17 mouse cellular contexts compared by ENCODE assay signal in genomic region chr9:103486262-103486661, GRCm38 (mm10). TPM values are rescaled to one million over a fixed set of nuclear protein-coding genes. Genes with fewer than 3 reads are reported as not detected.
A peak's percentile ranks its signal among the peaks of the same experiment; 100 is the strongest.
DNase-seq lines count a peak whose midpoint lies in the region; ATAC-seq and TF ChIP-seq lines count a peak whose summit lies in the region.
"Had no signal": no experiment of that assay in that cellular context is flagged by ENCODE, and none has a peak within 500 bp of the region (broad histone marks: within the 10 kb centered on the region; RNA-seq: fewer than 3 reads in every experiment).

No protein-coding gene starts in this region.

- no peaks in the 10 kb centered on the region for H3K9me3 ChIP-seq in forebrain, embryonic 10.5 days
- no peaks in the 10 kb centered on the region for H3K9me3 ChIP-seq in forebrain, embryonic 15.5 days
- no peaks in the 10 kb centered on the region for H3K9me3 ChIP-seq in hindbrain, postnatal 0 days (ENCODE audit: low read length)
- H3K9me3 ChIP-seq in hindbrain, embryonic 11.5 days (ENCODE audit: control insufficient read depth, low read length), result no peaks in the 10 kb centered on the region
- no peaks in the 10 kb centered on the region for H3K9me3 ChIP-seq in lung, embryonic 15.5 days
- H3K9me3 ChIP-seq: limb, embryonic 13.5 days had no signal

- H3K36me3 ChIP-seq in forebrain, embryonic 10.5 days (replicated peaks), result no peaks in the 10 kb centered on the region
- H3K36me3 ChIP-seq in forebrain, embryonic 15.5 days, result peaks cover 2% of the 10 kb centered on the region; the same call in 1 of the 2 replicates
- no peaks in the 10 kb centered on the region for H3K36me3 ChIP-seq in hindbrain, postnatal 0 days (ENCODE audit: insufficient read depth, low read length)
- H3K36me3 ChIP-seq in hindbrain, embryonic 11.5 days (ENCODE audit: control insufficient read depth, insufficient read depth, low read length), result no peaks in the 10 kb centered on the region
- H3K36me3 ChIP-seq in lung, embryonic 15.5 days, result no peaks in the 10 kb centered on the region
- H3K36me3 ChIP-seq: limb, embryonic 13.5 days had no signal

- TF ChIP-seq CTCF in hindbrain, postnatal 0 days (IDR thresholded peaks at IDR 0.05; ENCODE audit: low read depth), result no peak

- no peak for DNase-seq in forebrain, embryonic 10.5 days (ENCODE audit: extremely low spot score, low spot score)
- peak; percentile 63 for DNase-seq in hindbrain, postnatal 0 days (ENCODE audit: low spot score)
- no peak for DNase-seq in hindbrain, embryonic 11.5 days (ENCODE audit: low spot score)
- DNase-seq in lung, postnatal 4 days, result no peak
- DNase-seq in adrenal gland, adult (ENCODE audit: inconsistent age in 2 of 2, low spot score in 1 of 2), result no peak
- DNase-seq: cerebellum, adult 11 months; cerebellum, postnatal 36 days; gastrocnemius, postnatal 14 days; layer of hippocampus, postnatal 36 days; lung, postnatal 14 days; thymus, postnatal 25 days had no signal

- H3K4me1 ChIP-seq in forebrain, embryonic 10.5 days, result peaks cover 26% of the 10 kb centered on the region
- H3K4me1 ChIP-seq in forebrain, embryonic 15.5 days, result 0 out of 2 replicates have a peak, but pooled peaks cover 7% of the 10 kb centered on the region
- H3K4me1 ChIP-seq in hindbrain, postnatal 0 days (ENCODE audit: insufficient read depth, low read length), result no peaks in the 10 kb centered on the region
- H3K4me1 ChIP-seq in hindbrain, embryonic 11.5 days (replicated peaks; ENCODE audit: control insufficient read depth, insufficient read depth, low read length), result no peaks in the 10 kb centered on the region
- peaks cover 23% of the 10 kb centered on the region for H3K4me1 ChIP-seq in lung, embryonic 15.5 days

- no peaks in the 10 kb centered on the region for H3K27me3 ChIP-seq in forebrain, embryonic 10.5 days (ENCODE audit: poor library complexity, severe bottlenecking)
- H3K27me3 ChIP-seq in forebrain, embryonic 15.5 days, result no peaks in the 10 kb centered on the region
- no peaks in the 10 kb centered on the region for H3K27me3 ChIP-seq in hindbrain, postnatal 0 days (ENCODE audit: insufficient read depth, low read length)
- no peaks in the 10 kb centered on the region for H3K27me3 ChIP-seq in hindbrain, embryonic 11.5 days (ENCODE audit: control insufficient read depth, insufficient read depth, low read length)
- no peaks in the 10 kb centered on the region for H3K27me3 ChIP-seq in lung, embryonic 15.5 days

- no peak for ATAC-seq in forebrain, embryonic 15.5 days (replicated peaks)
- 0 out of 2 replicates have a peak, but pooled peaks have one; percentile 33 for ATAC-seq in hindbrain, postnatal 0 days
- ATAC-seq in hindbrain, embryonic 11.5 days (ENCODE audit: low FRiP score), result no peak
- ATAC-seq in lung, embryonic 15.5 days (ENCODE audit: borderline replicate concordance, extremely low read depth, low FRiP score, low TSS enrichment), result no peak
- peak; percentile 80 for ATAC-seq in granulocyte monocyte progenitor cell, adult 5-6 weeks (replicated peaks; ENCODE audit: poor library complexity, severe bottlenecking)

- no peak overlapping the region for H3K4me2 ChIP-seq in forebrain, embryonic 15.5 days (replicated peaks)
- H3K4me2 ChIP-seq in hindbrain, postnatal 0 days (ENCODE audit: low read depth, low read length), result no peak overlapping the region
- H3K4me2 ChIP-seq in hindbrain, embryonic 11.5 days (replicated peaks; ENCODE audit: low read depth, low read length), result no peak overlapping the region
- peak overlapping the region; percentile 5 for H3K4me2 ChIP-seq in lung, embryonic 15.5 days
- H3K4me2 ChIP-seq: hindbrain, embryonic 14.5 days; limb, embryonic 13.5 days had no signal

- WGBS in forebrain, embryonic 10.5 days, result 86% methylated on average over 6 of the region's 6 CpGs
- WGBS in forebrain, embryonic 15.5 days, result 79% methylated on average over 6 of the region's 6 CpGs
- WGBS in hindbrain, postnatal 0 days, result 80% methylated on average over 6 of the region's 6 CpGs
- WGBS in hindbrain, embryonic 11.5 days, result 87% methylated on average over 6 of the region's 6 CpGs
- WGBS in lung, embryonic 15.5 days, result 83% methylated on average over 6 of the region's 6 CpGs

- H3K9ac ChIP-seq in forebrain, embryonic 15.5 days (replicated peaks), result no peak overlapping the region
- H3K9ac ChIP-seq in hindbrain, postnatal 0 days (replicated peaks; ENCODE audit: low read length), result no peak overlapping the region
- no peak overlapping the region for H3K9ac ChIP-seq in hindbrain, embryonic 11.5 days (ENCODE audit: low read depth, low read length)
- H3K9ac ChIP-seq in lung, embryonic 15.5 days, result no peak overlapping the region
- H3K9ac ChIP-seq: hindbrain, embryonic 14.5 days; limb, embryonic 13.5 days had no signal

- H3K27ac ChIP-seq in forebrain, embryonic 10.5 days, result peak overlapping the region; percentile 56; the same call in 1 of the 2 replicates
- H3K27ac ChIP-seq in forebrain, embryonic 15.5 days (replicated peaks), result no peak overlapping the region
- H3K27ac ChIP-seq in hindbrain, postnatal 0 days, result no peak overlapping the region
- no peak overlapping the region for H3K27ac ChIP-seq in hindbrain, embryonic 11.5 days (ENCODE audit: low read depth, low read length)
- H3K27ac ChIP-seq in lung, embryonic 15.5 days, result peak overlapping the region; percentile 45
- H3K27ac ChIP-seq: hindbrain, embryonic 14.5 days; stomach, postnatal 0 days had no signal

- H3K4me3 ChIP-seq in forebrain, embryonic 10.5 days, result no peak overlapping the region
- H3K4me3 ChIP-seq in forebrain, embryonic 15.5 days, result no peak overlapping the region
- H3K4me3 ChIP-seq in hindbrain, postnatal 0 days (ENCODE audit: low read length), result no peak overlapping the region
- H3K4me3 ChIP-seq in hindbrain, embryonic 11.5 days (ENCODE audit: low read depth, low read length), result no peak overlapping the region
- no peak overlapping the region for H3K4me3 ChIP-seq in lung, embryonic 15.5 days
- H3K4me3 ChIP-seq: limb, embryonic 13.5 days had no signal

RNA-seq across cellular contexts. Expression of gene Bfsp2, which starts 6.0 kb away (rescaled TPM):
- polyA plus RNA-seq in forebrain, embryonic 10.5 days (2016; fragmentation: Nextera tagmentation; extraction: Ambion mirVana), result 0.59 and 0.79 TPM in 2 replicates
- 2.0 and 2.3 TPM in 2 replicates for polyA plus RNA-seq in forebrain, embryonic 15.5 days (2015; fragmentation: Nextera tagmentation; extraction: Ambion mirVana)
- 1.8 and 4.2 TPM in 2 replicates for total RNA-seq in hindbrain, postnatal 0 days (2014; rRNA removed)
- polyA plus RNA-seq in hindbrain, postnatal 0 days (2015; fragmentation: Nextera tagmentation; extraction: Ambion mirVana), result 7.7 and 8.7 TPM in 2 replicates
- polyA plus RNA-seq in hindbrain, embryonic 11.5 days (2014; fragmentation: Nextera tagmentation; extraction: Ambion mirVana), result 0.54 and 2.1 TPM in 2 replicates
- polyA plus RNA-seq in lung, embryonic 15.5 days (2015; fragmentation: Nextera tagmentation; extraction: Ambion mirVana), result 0.64 TPM in 1 of 2 replicates, not detected in the other
- 3.1 TPM in 1 of 2 replicates, not detected in the other for total RNA-seq in granulocyte monocyte progenitor cell, adult 5-6 weeks (2014; fragmentation: Nextera tagmentation)
- total RNA-seq in granulocyte monocyte progenitor cell, adult 5-6 weeks (2017), result 1.2 TPM in 1 of 2 replicates, not detected in the other

Comparison
In these comparisons a context has a peak if more than half of its experiments do, and no peak if none do; other contexts are left out.
1. H3K27ac ChIP-seq: peak in forebrain, embryonic 10.5 days (single experiment) and lung, embryonic 15.5 days (single experiment); none in forebrain, embryonic 15.5 days (single experiment), hindbrain, postnatal 0 days (single experiment) and hindbrain, embryonic 11.5 days (single experiment).
2. ATAC-seq: peak in hindbrain, postnatal 0 days (single experiment) and granulocyte monocyte progenitor cell, adult 5-6 weeks (single experiment); none in forebrain, embryonic 15.5 days (single experiment), hindbrain, embryonic 11.5 days (single experiment) and lung, embryonic 15.5 days (single experiment).